Mouse (Mus musculus) kidney, postnatal 0 days (tissue): ENCODE data around the gene Idh3a. TPM values are rescaled to one million over a fixed set of nuclear protein-coding genes. Genes with fewer than 3 reads are reported as not detected.

Source experiments
- ATAC-seq: fragments of 200-750 bp; cut with Nextera tagmentation; replicated peaks from 2 replicates; pipeline ENCODE4 v1.8.0; 2017; ENCODE audit warnings: low read depth, moderate number of reproducible peaks, moderate TSS enrichment, moderate library complexity; ENCODE audit not compliant: low FRiP score
- DNase-seq: peaks from one replicate; pipeline ENCODE4 v3.0.0-alpha.2; 2016; ENCODE audit warnings: low spot score
- H3K27ac ChIP-seq: fragments of 300-500 bp; sonication (generic); 2 replicates; pipeline ENCODE4 v1.5.1; 2014; ENCODE audit warnings: mild to moderate bottlenecking
- H3K27me3 ChIP-seq: fragments of 300-500 bp; sonication (generic); 2 replicates; pipeline ENCODE4 v1.6.1; 2014; ENCODE audit warnings: low read length, mixed read lengths; ENCODE audit not compliant: insufficient read depth
- H3K36me3 ChIP-seq: fragments of 300-500 bp; sonication (generic); 2 replicates; pipeline ENCODE4 v1.6.1; 2014; ENCODE audit warnings: low read length, mixed read lengths; ENCODE audit not compliant: insufficient read depth
- H3K4me1 ChIP-seq: fragments of 300-500 bp; sonication (generic); replicated peaks from 2 replicates; pipeline ENCODE4 v1.6.1; 2014; ENCODE audit warnings: antibody characterized with exemption, low read length, mixed read lengths; ENCODE audit not compliant: insufficient read depth
- H3K4me2 ChIP-seq: fragments of 300-500 bp; sonication (generic); 2 replicates; pipeline ENCODE4 v1.6.1; 2014; ENCODE audit warnings: mild to moderate bottlenecking, low read length, moderate library complexity, mixed read lengths
- H3K4me3 ChIP-seq: fragments of 300-500 bp; sonication (generic); replicated peaks from 2 replicates; pipeline ENCODE4 v1.5.1; 2014; ENCODE audit warnings: low read depth, low read length
- H3K9ac ChIP-seq: fragments of 300-500 bp; sonication (generic); 2 replicates; pipeline ENCODE4 v1.6.1; 2014; ENCODE audit warnings: low read depth, low read length
- H3K9me3 ChIP-seq: fragments of 300-500 bp; sonication (generic); replicated peaks from 2 replicates; pipeline ENCODE4 v1.6.1; 2016; ENCODE audit warnings: low read length, inconsistent platforms, mixed read lengths
- CTCF ChIP-seq: IDR thresholded peaks from 2 replicates; pipeline ENCODE4 v1.5.1; 2016; ENCODE audit warnings: antibody characterized with exemption, low read depth, mild to moderate bottlenecking, moderate library complexity
- whole genome bisulfite sequencing: fragments of 180-500 bp; shearing (Covaris S2); extraction: QIAGEN DNeasy Blood & Tissue Kit; methylation state at CpG from one replicate; pipeline ENCODE4 v1.1.7; 2014; 5-methylcytosine and 5-hydroxymethylcytosine counted together
- polyA plus RNA-seq: library from polyadenylated mRNA; unstranded; fragments of >200 nt; fragmentation: Nextera tagmentation; extraction: Ambion mirVana; gene quantifications from 2 replicates; pipeline ENCODE4 v1.2.1, GENCODE M21; 2015

Gene Idh3a
- polyA plus RNA-seq, 1 experiment from 2014 or later = 247 TPM

DNA sequence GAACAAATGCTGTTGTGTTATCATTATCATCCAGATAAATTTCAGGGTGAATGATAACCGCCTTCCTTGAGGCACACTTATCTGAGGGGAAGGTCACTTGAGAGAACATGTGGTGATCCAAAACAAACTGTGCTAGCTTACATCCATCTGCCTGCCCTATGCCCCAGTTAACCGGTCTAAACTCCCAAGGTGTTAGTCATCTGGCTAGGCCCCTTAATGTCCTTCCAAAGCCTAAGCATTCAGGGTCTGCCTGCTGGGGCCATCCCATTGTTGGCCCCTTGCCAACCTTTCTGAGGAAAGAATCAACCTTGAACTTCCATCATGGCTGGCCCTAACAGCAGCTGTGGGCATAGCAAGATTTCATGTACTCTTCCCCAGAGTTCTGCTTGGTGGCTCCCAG, 56.0 kb downstream of the Idh3a start:
- H3K36me3 ChIP-seq = no peaks in the 10 kb centered on the region
- no peak for TF ChIP-seq CTCF
- no peak overlapping the region for H3K4me3 ChIP-seq
- DNase-seq (no peak), ATAC-seq (no peak)
- H3K4me2 ChIP-seq = no peak overlapping the region
- no peak overlapping the region for H3K9ac ChIP-seq
- H3K27ac ChIP-seq = no peak overlapping the region
- WGBS = 71% methylated on average over 2 of the region's 2 CpGs
- no peaks in the 10 kb centered on the region for H3K4me1 ChIP-seq
- no peaks in the 10 kb centered on the region for H3K27me3 ChIP-seq
- H3K9me3 ChIP-seq = no peaks in the 10 kb centered on the region

- DNase-seq = no peak
- H3K9ac ChIP-seq = no peak overlapping the region
- H3K36me3 ChIP-seq = no peaks in the 10 kb centered on the region
- no peak overlapping the region for H3K27ac ChIP-seq
- no peak overlapping the region for H3K4me3 ChIP-seq
- H3K27me3 ChIP-seq = no peaks in the 10 kb centered on the region
- TF ChIP-seq CTCF = no peak
- ATAC-seq = no peak
- H3K4me1 ChIP-seq = no peaks in the 10 kb centered on the region
- no peaks in the 10 kb centered on the region for H3K9me3 ChIP-seq
- 73% methylated on average over 4 of the region's 4 CpGs for WGBS
- H3K4me2 ChIP-seq = no peak overlapping the region
Observed at GRCm38 (mm10) chr9:54642556-54642955, 56.4 kb downstream of the Idh3a start.

DNA sequence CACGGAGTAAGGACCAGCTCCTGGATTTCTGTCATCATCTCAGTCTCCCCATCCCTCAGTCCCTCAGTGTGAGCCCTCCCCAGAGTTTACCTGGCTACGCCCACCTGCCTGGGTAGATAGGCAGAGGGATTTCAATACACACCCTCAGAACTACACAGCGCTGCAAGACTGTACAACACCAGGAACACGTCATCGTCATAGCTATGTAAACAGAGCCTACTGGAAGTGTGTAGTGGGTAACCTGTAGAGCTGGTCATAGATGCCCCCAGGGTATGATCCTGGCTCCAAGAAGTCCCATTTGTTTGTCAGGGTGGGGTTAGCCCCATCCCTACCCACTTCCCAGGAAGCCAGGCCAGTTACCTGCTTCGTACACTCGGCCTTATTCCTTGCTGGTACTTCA, 57.0 kb downstream of the Idh3a start:
- no peaks in the 10 kb centered on the region for H3K4me1 ChIP-seq
- no peak overlapping the region for H3K9ac ChIP-seq
- no peak overlapping the region for H3K4me3 ChIP-seq
- ATAC-seq (no peak), DNase-seq (no peak)
- H3K4me2 ChIP-seq = no peak overlapping the region
- TF ChIP-seq CTCF = no peak
- 94% methylated on average over 7 of the region's 7 CpGs for WGBS
- H3K36me3 ChIP-seq = no peaks in the 10 kb centered on the region
- no peak overlapping the region for H3K27ac ChIP-seq
- H3K27me3 ChIP-seq = no peaks in the 10 kb centered on the region
- H3K9me3 ChIP-seq = no peaks in the 10 kb centered on the region

GRCm38 (mm10) chr9:54645530-54645929, 59.4 kb downstream of the Idh3a start:
- no peak for ATAC-seq
- DNase-seq = no peak
- Histone ChIP-seq H3K4me2 (no peak overlapping the region), H3K27me3 (no peaks in the 10 kb centered on the region), H3K36me3 (no peaks in the 10 kb centered on the region), H3K9ac (no peak overlapping the region), H3K4me3 (no peak overlapping the region), H3K9me3 (no peaks in the 10 kb centered on the region), H3K4me1 (no peaks in the 10 kb centered on the region), H3K27ac (no peak overlapping the region)
- WGBS = 85% methylated on average over 6 of the region's 6 CpGs
- TF ChIP-seq CTCF = no peak

DNA sequence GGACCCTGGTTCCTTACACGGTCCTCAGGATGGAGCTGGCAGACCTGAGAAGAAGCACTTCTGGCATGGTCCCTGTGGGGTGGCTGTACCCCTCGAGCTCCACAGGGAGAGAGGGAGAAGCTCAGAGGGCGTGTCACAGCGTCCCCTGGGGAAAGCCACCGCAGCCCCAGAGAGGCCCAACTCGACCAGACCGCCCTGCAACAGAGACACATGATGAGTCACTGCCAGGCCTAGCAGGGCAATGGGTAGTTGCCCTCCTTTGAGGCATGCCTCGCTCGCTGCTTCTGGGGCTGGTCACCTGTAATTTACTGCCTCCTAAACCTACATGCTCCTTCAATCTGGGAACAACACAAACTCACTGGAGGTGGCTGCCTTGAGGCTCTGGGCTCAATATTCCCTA, 60.1 kb downstream of the Idh3a start:
- no peaks in the 10 kb centered on the region for H3K36me3 ChIP-seq
- ATAC-seq = no peak
- DNase-seq = no peak
- WGBS = 67% methylated on average over 9 of the region's 9 CpGs
- no peaks in the 10 kb centered on the region for H3K9me3 ChIP-seq
- H3K9ac ChIP-seq = no peak overlapping the region
- no peak overlapping the region for H3K4me2 ChIP-seq
- no peak overlapping the region for H3K27ac ChIP-seq
- H3K4me1 ChIP-seq = no peaks in the 10 kb centered on the region
- no peak for TF ChIP-seq CTCF
- H3K4me3 ChIP-seq = no peak overlapping the region
- no peaks in the 10 kb centered on the region for H3K27me3 ChIP-seq

- H3K4me2 ChIP-seq = no peak overlapping the region
- WGBS = 11% methylated on average over 2 of the region's 2 CpGs
- H3K9ac ChIP-seq = no peak overlapping the region
- ATAC-seq = no peak
- no peak overlapping the region for H3K4me3 ChIP-seq
- no peak for DNase-seq
- no peak for TF ChIP-seq CTCF
- no peaks in the 10 kb centered on the region for H3K9me3 ChIP-seq
- H3K4me1 ChIP-seq = no peaks in the 10 kb centered on the region
- no peaks in the 10 kb centered on the region for H3K27me3 ChIP-seq
- no peak overlapping the region for H3K27ac ChIP-seq
- H3K36me3 ChIP-seq = no peaks in the 10 kb centered on the region
Observed at GRCm38 (mm10) chr9:54647456-54647855, 61.3 kb downstream of the Idh3a start.

- H3K27me3 ChIP-seq = no peaks in the 10 kb centered on the region
- 78% methylated on average over 1 of the region's 1 CpGs for WGBS
- H3K36me3 ChIP-seq = no peaks in the 10 kb centered on the region
- H3K4me2 ChIP-seq = no peak overlapping the region
- H3K9me3 ChIP-seq = no peaks in the 10 kb centered on the region
- no peak overlapping the region for H3K27ac ChIP-seq
- no peak for ATAC-seq
- no peak overlapping the region for H3K9ac ChIP-seq
- TF ChIP-seq CTCF = no peak
- no peak for DNase-seq
- H3K4me1 ChIP-seq = no peaks in the 10 kb centered on the region
- no peak overlapping the region for H3K4me3 ChIP-seq
Observed at GRCm38 (mm10) chr9:54649360-54649759, 63.2 kb downstream of the Idh3a start.
